ENCODE assay signal across 10 mouse cellular contexts in genomic region chr14:120368914-120369391, GRCm38 (mm10).
DNase-seq lines count a peak whose midpoint lies in the region; ATAC-seq and TF ChIP-seq lines count a peak whose summit lies in the region.
"Had no signal": no experiment of that assay in that cellular context is flagged by ENCODE, and none has a peak within 500 bp of the region (broad histone marks: within the 10 kb centered on the region; RNA-seq: fewer than 3 reads in every experiment).

No protein-coding gene starts in this region.

- peak overlapping the region; percentile 33; the same call in 1 of the 2 replicates for H3K27ac ChIP-seq in embryonic facial prominence, embryonic 14.5 days (replicated peaks; ENCODE audit: low read depth, low read length)
- H3K27ac ChIP-seq in kidney, embryonic 16.5 days (ENCODE audit: low read length): peak overlapping the region; percentile 37; the same call in 1 of the 2 replicates
- H3K27ac ChIP-seq in hindbrain, embryonic 16.5 days (ENCODE audit: low read depth, low read length): no peak overlapping the region
- no peak overlapping the region for H3K27ac ChIP-seq in forebrain, embryonic 15.5 days (replicated peaks)
- no peak overlapping the region for H3K27ac ChIP-seq in cerebellum, adult 2 months (ENCODE audit: insufficient read depth, low read length)
- H3K27ac ChIP-seq: forebrain, embryonic 10.5 days; midbrain, embryonic 10.5 days had no signal

- TF ChIP-seq CTCF in cerebellum, adult 2 months (IDR thresholded peaks at IDR 0.05; ENCODE audit: borderline replicate concordance, insufficient read depth, low read depth, low read length): no peak

- peaks cover 56% of the 10 kb centered on the region for H3K4me1 ChIP-seq in embryonic facial prominence, embryonic 14.5 days (ENCODE audit: control insufficient read depth, insufficient read depth, low read length)
- peaks cover 59% of the 10 kb centered on the region for H3K4me1 ChIP-seq in kidney, embryonic 16.5 days (ENCODE audit: insufficient read depth, low read length)
- H3K4me1 ChIP-seq in hindbrain, embryonic 16.5 days (ENCODE audit: control insufficient read depth, insufficient read depth, low read depth, low read length): no peaks in the 10 kb centered on the region
- H3K4me1 ChIP-seq in forebrain, embryonic 15.5 days: no peaks in the 10 kb centered on the region
- peaks cover 33% of the 10 kb centered on the region for H3K4me1 ChIP-seq in cerebellum, adult 2 months (ENCODE audit: control insufficient read depth, insufficient read depth, low read length)

- no peaks in the 10 kb centered on the region for H3K9me3 ChIP-seq in embryonic facial prominence, embryonic 14.5 days (ENCODE audit: control insufficient read depth, low read length)
- H3K9me3 ChIP-seq in kidney, embryonic 16.5 days (ENCODE audit: low read length): no peaks in the 10 kb centered on the region
- H3K9me3 ChIP-seq in hindbrain, embryonic 16.5 days (ENCODE audit: control insufficient read depth, low read length): no peaks in the 10 kb centered on the region
- H3K9me3 ChIP-seq in forebrain, embryonic 15.5 days: no peaks in the 10 kb centered on the region
- H3K9me3 ChIP-seq: forebrain, embryonic 10.5 days; midbrain, embryonic 10.5 days had no signal

- peak; percentile 59 for DNase-seq in kidney, adult 9 months
- no peak for DNase-seq in kidney, postnatal 10 days
- peak; percentile 62 for DNase-seq in adrenal gland, postnatal 10 days
- no peak for DNase-seq in embryonic facial prominence, embryonic 14.5 days (ENCODE audit: low spot score)
- DNase-seq in cerebellum, adult 2 months: no peak

- ATAC-seq in embryonic facial prominence, embryonic 14.5 days (ENCODE audit: low read depth): peak; percentile 30; the same call in 1 of the 2 replicates
- ATAC-seq in kidney, embryonic 16.5 days (ENCODE audit: low FRiP score, low TSS enrichment): peak; percentile 74
- ATAC-seq in hindbrain, embryonic 16.5 days: no peak
- no peak for ATAC-seq in forebrain, embryonic 15.5 days (replicated peaks)

- no peak for TF ChIP-seq POLR2A in cerebellum, adult 2 months (IDR thresholded peaks at IDR 0.05; ENCODE audit: borderline replicate concordance, insufficient read depth, low read length)

- H3K9ac ChIP-seq in embryonic facial prominence, embryonic 14.5 days (ENCODE audit: low read depth, low read length): peak overlapping the region; percentile 27; the same call in 1 of the 2 replicates
- H3K9ac ChIP-seq in kidney, embryonic 16.5 days (replicated peaks; ENCODE audit: low read length): no peak overlapping the region
- no peak overlapping the region; the same call in 1 of the 2 replicates for H3K9ac ChIP-seq in hindbrain, embryonic 16.5 days (ENCODE audit: low read depth, low read length)
- H3K9ac ChIP-seq in forebrain, embryonic 15.5 days (replicated peaks): no peak overlapping the region

- no peaks in the 10 kb centered on the region for H3K27me3 ChIP-seq in embryonic facial prominence, embryonic 14.5 days (replicated peaks; ENCODE audit: control insufficient read depth, insufficient read depth, low read length)
- no peaks in the 10 kb centered on the region for H3K27me3 ChIP-seq in kidney, embryonic 16.5 days (ENCODE audit: insufficient read depth, low read length)
- H3K27me3 ChIP-seq in hindbrain, embryonic 16.5 days (replicated peaks; ENCODE audit: control insufficient read depth, insufficient read depth, low read length): no peaks in the 10 kb centered on the region
- no peaks in the 10 kb centered on the region for H3K27me3 ChIP-seq in forebrain, embryonic 15.5 days
- no peaks in the 10 kb centered on the region for H3K27me3 ChIP-seq in cerebellum, adult 2 months (ENCODE audit: control insufficient read depth, insufficient read depth, low read length)

- WGBS in embryonic facial prominence, embryonic 14.5 days: 37% methylated on average over 8 of the region's 8 CpGs
- 26% methylated on average over 8 of the region's 8 CpGs for WGBS in kidney, embryonic 16.5 days
- 83% methylated on average over 8 of the region's 8 CpGs for WGBS in hindbrain, embryonic 16.5 days
- WGBS in forebrain, embryonic 15.5 days: 84% methylated on average over 8 of the region's 8 CpGs
- 52% methylated on average over 8 of the region's 8 CpGs for WGBS in cerebellum, adult 2 months

- no peak overlapping the region for H3K4me3 ChIP-seq in embryonic facial prominence, embryonic 14.5 days (ENCODE audit: low read depth, low read length)
- no peak overlapping the region for H3K4me3 ChIP-seq in kidney, embryonic 16.5 days (ENCODE audit: low read length)
- no peak overlapping the region for H3K4me3 ChIP-seq in hindbrain, embryonic 16.5 days (ENCODE audit: low read length)
- no peak overlapping the region for H3K4me3 ChIP-seq in forebrain, embryonic 15.5 days
- H3K4me3 ChIP-seq in cerebellum, adult 2 months (replicated peaks; ENCODE audit: insufficient read depth, low read depth, low read length): no peak overlapping the region
- H3K4me3 ChIP-seq: forebrain, embryonic 10.5 days; midbrain, embryonic 10.5 days had no signal

- H3K4me2 ChIP-seq in embryonic facial prominence, embryonic 14.5 days (ENCODE audit: low read depth, low read length): no peak overlapping the region
- no peak overlapping the region for H3K4me2 ChIP-seq in kidney, embryonic 16.5 days (replicated peaks; ENCODE audit: low read depth, low read length)
- H3K4me2 ChIP-seq in hindbrain, embryonic 16.5 days (ENCODE audit: low read length): no peak overlapping the region
- no peak overlapping the region for H3K4me2 ChIP-seq in forebrain, embryonic 15.5 days (replicated peaks)

- peaks cover 7% of the 10 kb centered on the region; the same call in 1 of the 2 replicates for H3K36me3 ChIP-seq in embryonic facial prominence, embryonic 14.5 days (ENCODE audit: control insufficient read depth, insufficient read depth, low read length)
- H3K36me3 ChIP-seq in kidney, embryonic 16.5 days (ENCODE audit: insufficient read depth, low read length): no peaks in the 10 kb centered on the region
- no peaks in the 10 kb centered on the region for H3K36me3 ChIP-seq in hindbrain, embryonic 16.5 days (ENCODE audit: control insufficient read depth, insufficient read depth, low read length)
- H3K36me3 ChIP-seq in forebrain, embryonic 15.5 days: no peaks in the 10 kb centered on the region
- H3K36me3 ChIP-seq: forebrain, embryonic 10.5 days; midbrain, embryonic 10.5 days had no signal

Comparison
In these comparisons a context has a peak if more than half of its experiments do, and no peak if none do; other contexts are left out.
1. DNase-seq: peak in kidney, adult 9 months (single experiment) and adrenal gland, postnatal 10 days (single experiment); none in kidney, postnatal 10 days (single experiment), embryonic facial prominence, embryonic 14.5 days (single experiment) and cerebellum, adult 2 months (0 of 2).
2. ATAC-seq: peak in embryonic facial prominence, embryonic 14.5 days (single experiment) and kidney, embryonic 16.5 days (single experiment); none in hindbrain, embryonic 16.5 days (single experiment) and forebrain, embryonic 15.5 days (single experiment).
3. H3K27ac ChIP-seq: peak in embryonic facial prominence, embryonic 14.5 days (single experiment) and kidney, embryonic 16.5 days (single experiment); none in hindbrain, embryonic 16.5 days (single experiment), forebrain, embryonic 15.5 days (single experiment) and cerebellum, adult 2 months (single experiment).